Mouse (Mus musculus) E14TG2a.4 (cell line): Measurements from ENCODE around the gene Diras1.
"Not testable (repeated sequence)": the region's sequence is repeated elsewhere in the genome, so short reads cannot be mapped to it uniquely, and the experiment has no call there.

ENCODE experiments used
- H3K27me3 ChIP-seq: 2 replicates; pipeline ENCODE4 v1.6.1; 2014; ENCODE audit warnings: low read length, control low read depth; ENCODE audit not compliant: insufficient read depth
- H3K36me3 ChIP-seq: 2 replicates; pipeline ENCODE4 v1.6.1; 2014; ENCODE audit warnings: low read length, control low read depth; ENCODE audit not compliant: insufficient read depth
- H3K4me1 ChIP-seq: replicated peaks from 2 replicates; pipeline ENCODE4 v1.6.1; 2014; ENCODE audit warnings: low read depth, low read length, control low read depth
- H3K4me3 ChIP-seq: replicated peaks from 2 replicates; pipeline ENCODE4 v1.5.1; 2014; ENCODE audit warnings: mild to moderate bottlenecking, low read length
- H3K9me3 ChIP-seq: 2 replicates; pipeline ENCODE4 v1.6.1; 2014; ENCODE audit warnings: low read length, control low read depth
- CTCF ChIP-seq: conservative IDR thresholded peaks from 2 replicates; pipeline ENCODE4 v1.5.1; 2014; ENCODE audit warnings: low read length
- NANOG ChIP-seq: IDR thresholded peaks from 2 replicates; pipeline ENCODE4 v1.6.1; 2014; ENCODE audit warnings: borderline replicate concordance, low read length, mixed read lengths
- POU5F1 ChIP-seq: IDR thresholded peaks from 2 replicates; pipeline ENCODE4 v1.6.1; 2014; ENCODE audit warnings: low read length, borderline replicate concordance

Gene Diras1

GRCm38 (mm10) chr10:80991945-80992344 lies 33.5 kb downstream of the Diras1 start:
- Histone ChIP-seq H3K9me3 (no peaks in the 10 kb centered on the region), H3K27me3 (peaks cover 27% of the 10 kb centered on the region), H3K4me3 (no peak overlapping the region), H3K4me1 (peaks cover 32% of the 10 kb centered on the region), H3K36me3 (no peaks in the 10 kb centered on the region)
- TF ChIP-seq POU5F1 (no peak), NANOG (no peak), CTCF (no peak)

- Histone ChIP-seq H3K9me3 (no peaks in the 10 kb centered on the region), H3K4me1 (peaks cover 35% of the 10 kb centered on the region), H3K36me3 (no peaks in the 10 kb centered on the region), H3K4me3 (no peak overlapping the region), H3K27me3 (peaks cover 35% of the 10 kb centered on the region)
- no peak for TF ChIP-seq NANOG
- TF ChIP-seq CTCF, result peak; percentile 54
These were observed 34.5 kb downstream of the Diras1 start for GRCm38 (mm10) chr10:80991007-80991406.

GRCm38 (mm10) chr10:80990406-80990805 lies 35.1 kb downstream of the Diras1 start:
- peaks cover 41% of the 10 kb centered on the region for H3K27me3 ChIP-seq
- no peaks in the 10 kb centered on the region for H3K9me3 ChIP-seq
- TF ChIP-seq CTCF (no peak), POU5F1 (no peak), NANOG (no peak)
- H3K36me3 ChIP-seq, result no peaks in the 10 kb centered on the region
- peaks cover 41% of the 10 kb centered on the region for H3K4me1 ChIP-seq
- H3K4me3 ChIP-seq, result no peak overlapping the region

GRCm38 (mm10) chr10:80989854-80990253 lies 35.6 kb downstream of the Diras1 start:
- H3K4me3 ChIP-seq, H3K36me3 ChIP-seq, H3K9me3 ChIP-seq: not testable (repeated sequence)
- H3K27me3 ChIP-seq, result peaks cover 44% of the 10 kb centered on the region
- peaks cover 43% of the 10 kb centered on the region for H3K4me1 ChIP-seq

GRCm38 (mm10) chr10:80989446-80989845 lies 36.0 kb downstream of the Diras1 start:
- Histone ChIP-seq H3K9me3 (no peaks in the 10 kb centered on the region), H3K36me3 (no peaks in the 10 kb centered on the region), H3K4me1 (peaks cover 39% of the 10 kb centered on the region), H3K4me3 (no peak overlapping the region), H3K27me3 (peaks cover 43% of the 10 kb centered on the region)
- TF ChIP-seq NANOG (no peak), CTCF (no peak), POU5F1 (no peak)

GRCm38 (mm10) chr10:80987709-80988441 lies 37.6 kb downstream of the Diras1 start:
- Histone ChIP-seq H3K9me3 (no peaks in the 10 kb centered on the region), H3K27me3 (peaks cover 38% of the 10 kb centered on the region), H3K4me1 (peaks cover 37% of the 10 kb centered on the region), H3K36me3 (no peaks in the 10 kb centered on the region), H3K4me3 (no peak overlapping the region)
- TF ChIP-seq NANOG (no peak), POU5F1 (no peak), CTCF (peak; percentile 74)

GRCm38 (mm10) chr10:80986754-80987153 lies 38.7 kb downstream of the Diras1 start:
- Histone ChIP-seq H3K27me3 (peaks cover 34% of the 10 kb centered on the region), H3K4me3 (no peak overlapping the region), H3K9me3 (peaks cover under 1% of the 10 kb centered on the region; the same call in 1 of the 2 replicates), H3K36me3 (no peaks in the 10 kb centered on the region), H3K4me1 (peaks cover 37% of the 10 kb centered on the region)
- no peak for TF ChIP-seq NANOG

GRCm38 (mm10) chr10:80985970-80986701 lies 39.3 kb downstream of the Diras1 start:
- Histone ChIP-seq H3K9me3 (peaks cover 6% of the 10 kb centered on the region), H3K27me3 (peaks cover 34% of the 10 kb centered on the region), H3K4me3 (peak overlapping the region; percentile 74), H3K36me3 (no peaks in the 10 kb centered on the region), H3K4me1 (peaks cover 37% of the 10 kb centered on the region)
- TF ChIP-seq POU5F1 (no peak), NANOG (no peak), CTCF (no peak)
